Mouse (Mus musculus): ENCODE measurements around the gene Tmem116. TPM values are rescaled to one million over a fixed set of nuclear protein-coding genes. Genes with fewer than 3 reads are reported as not detected.

The Tmem116 gene
- polyA plus RNA-seq, 1 experiment from 2014 or later, result 0.45 TPM

DNA sequence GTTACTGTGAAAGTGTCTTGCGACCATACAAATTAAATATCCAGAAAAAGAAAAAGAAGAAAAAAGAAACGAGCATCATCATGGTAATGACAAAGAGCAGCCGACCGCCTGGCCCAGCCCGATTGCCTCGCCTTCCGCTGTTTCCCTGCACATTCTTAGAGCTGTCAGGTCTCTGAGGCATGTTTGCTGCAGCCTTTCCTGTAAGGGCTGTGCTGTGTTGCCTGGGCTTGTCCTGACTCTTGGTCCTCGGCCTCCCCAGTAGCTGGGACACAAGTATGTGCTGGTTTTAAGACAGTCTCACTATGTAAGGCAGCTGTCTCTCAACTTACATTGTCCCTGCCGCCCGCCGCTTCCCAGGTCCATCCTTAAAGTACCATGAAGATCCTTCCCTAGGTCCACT, 12.9 kb upstream of the Tmem116 start:
- Histone ChIP-seq H3K4me3 (ENCODE audit: low read depth, low read length) (no peak overlapping the region), H3K27me3 (ENCODE audit: control insufficient read depth, insufficient read depth, low read length) (no peaks in the 10 kb centered on the region), H3K4me2 (ENCODE audit: low read depth, low read length) (no peak overlapping the region), H3K36me3 (replicated peaks; ENCODE audit: control insufficient read depth, insufficient read depth, low read depth, low read length) (peaks cover 11% of the 10 kb centered on the region), H3K4me1 (ENCODE audit: control insufficient read depth, insufficient read depth, low read length) (no peaks in the 10 kb centered on the region), H3K9ac (replicated peaks; ENCODE audit: low read length) (no peak overlapping the region), H3K9me3 (replicated peaks; ENCODE audit: control insufficient read depth, low read length) (no peaks in the 10 kb centered on the region), H3K27ac (replicated peaks; ENCODE audit: low read depth, low read length) (no peak overlapping the region)
- no peak for DNase-seq (ENCODE audit: low spot score)
- WGBS, result 95% methylated on average over 11 of the region's 11 CpGs
- ATAC-seq (replicated peaks; ENCODE audit: insufficient number of reproducible peaks, low FRiP score, low TSS enrichment, low read depth), result no peak

DNA sequence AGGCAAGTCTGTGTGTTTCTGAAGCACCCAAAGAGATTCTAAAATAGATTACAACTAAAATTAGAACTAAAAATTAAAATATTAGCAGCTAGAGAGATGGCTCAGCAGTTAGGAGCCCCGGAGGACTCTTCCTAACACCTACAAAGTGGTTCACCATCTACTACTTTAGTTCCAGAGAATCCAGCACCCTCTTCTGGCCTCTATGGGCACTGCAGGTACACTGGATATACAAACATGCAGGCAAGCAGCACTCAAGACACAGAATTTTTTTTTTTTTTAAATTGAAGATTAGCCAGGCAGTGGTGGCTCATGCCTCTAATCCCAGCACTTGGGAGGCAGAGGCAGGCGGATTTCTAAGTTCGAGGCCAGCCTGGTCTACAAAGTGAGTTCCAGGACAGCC, 8.1 kb upstream of the Tmem116 start:
- Histone ChIP-seq H3K36me3 (replicated peaks; ENCODE audit: control insufficient read depth, insufficient read depth, low read depth, low read length) (peaks cover 16% of the 10 kb centered on the region), H3K4me1 (ENCODE audit: control insufficient read depth, insufficient read depth, low read length) (no peaks in the 10 kb centered on the region), H3K27ac (replicated peaks; ENCODE audit: low read depth, low read length) (no peak overlapping the region), H3K27me3 (ENCODE audit: control insufficient read depth, insufficient read depth, low read length) (no peaks in the 10 kb centered on the region), H3K9ac (replicated peaks; ENCODE audit: low read length) (no peak overlapping the region), H3K4me2 (ENCODE audit: low read depth, low read length) (no peak overlapping the region), H3K9me3 (replicated peaks; ENCODE audit: control insufficient read depth, low read length) (no peaks in the 10 kb centered on the region), H3K4me3 (ENCODE audit: low read depth, low read length) (no peak overlapping the region)
- ATAC-seq (replicated peaks; ENCODE audit: insufficient number of reproducible peaks, low FRiP score, low TSS enrichment, low read depth), result no peak
- WGBS, result 88% methylated on average over 3 of the region's 3 CpGs
- DNase-seq (ENCODE audit: low spot score), result peak; percentile 61

DNA sequence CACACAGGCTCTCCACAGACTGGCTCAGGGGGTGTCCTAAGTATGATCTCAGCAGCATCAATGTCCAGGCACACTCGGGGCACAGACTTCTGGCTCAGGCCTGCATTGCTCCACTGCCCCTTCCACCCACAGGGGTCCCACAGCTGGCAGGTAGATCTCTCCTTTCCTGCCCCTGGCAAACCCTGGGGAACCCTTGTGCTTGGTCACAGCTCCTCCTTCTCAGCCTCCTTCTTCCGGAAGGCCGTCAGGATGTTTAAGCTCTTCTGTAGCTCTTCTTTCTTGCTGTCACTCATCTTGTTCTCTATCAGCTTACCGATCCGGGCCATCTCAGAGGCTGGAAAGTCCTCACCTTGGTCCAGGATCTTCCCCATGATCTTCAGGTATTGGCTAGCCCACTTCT, 6.8 kb upstream of the Tmem116 start:
- Histone ChIP-seq H3K9me3 (replicated peaks; ENCODE audit: control insufficient read depth, low read length) (no peaks in the 10 kb centered on the region), H3K9ac (replicated peaks; ENCODE audit: low read length) (no peak overlapping the region), H3K4me3 (ENCODE audit: low read depth, low read length) (no peak overlapping the region), H3K4me1 (ENCODE audit: control insufficient read depth, insufficient read depth, low read length) (no peaks in the 10 kb centered on the region), H3K36me3 (replicated peaks; ENCODE audit: control insufficient read depth, insufficient read depth, low read depth, low read length) (peaks cover 13% of the 10 kb centered on the region), H3K4me2 (ENCODE audit: low read depth, low read length) (no peak overlapping the region), H3K27ac (replicated peaks; ENCODE audit: low read depth, low read length) (no peak overlapping the region), H3K27me3 (ENCODE audit: control insufficient read depth, insufficient read depth, low read length) (no peaks in the 10 kb centered on the region)
- DNase-seq (ENCODE audit: low spot score), result no peak
- ATAC-seq (replicated peaks; ENCODE audit: insufficient number of reproducible peaks, low FRiP score, low TSS enrichment, low read depth), result no peak
- 87% methylated on average over 5 of the region's 5 CpGs for WGBS

DNA sequence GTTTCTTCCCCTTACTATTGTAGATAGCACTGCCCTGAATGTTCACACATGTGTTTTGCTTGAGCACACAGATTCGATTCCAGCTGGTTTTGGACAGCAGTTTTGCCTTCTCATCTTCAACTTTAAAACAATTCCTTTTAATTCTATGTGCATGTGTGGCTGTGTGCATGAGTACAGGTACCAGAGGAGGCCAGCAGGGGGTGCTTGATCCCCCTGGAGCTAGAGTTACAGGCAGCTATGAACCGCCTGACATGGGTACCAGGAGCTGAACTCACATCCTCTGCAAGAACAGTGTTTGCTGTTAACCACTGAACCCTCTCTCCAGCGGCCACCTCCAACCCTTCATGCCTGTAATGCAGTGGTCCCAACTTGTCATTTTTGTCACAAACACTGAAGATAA, 3.2 kb upstream of the Tmem116 start:
- no peaks in the 10 kb centered on the region for H3K4me1 ChIP-seq (ENCODE audit: control insufficient read depth, insufficient read depth, low read length)
- H3K36me3 ChIP-seq (replicated peaks; ENCODE audit: control insufficient read depth, insufficient read depth, low read depth, low read length), result peaks cover 13% of the 10 kb centered on the region
- WGBS, result 86% methylated on average over 3 of the region's 3 CpGs
- ATAC-seq (replicated peaks; ENCODE audit: insufficient number of reproducible peaks, low FRiP score, low TSS enrichment, low read depth) (no peak), DNase-seq (ENCODE audit: low spot score) (no peak)
- no peaks in the 10 kb centered on the region for H3K27me3 ChIP-seq (ENCODE audit: control insufficient read depth, insufficient read depth, low read length)
- H3K4me2 ChIP-seq (ENCODE audit: low read depth, low read length), result no peak overlapping the region
- no peak overlapping the region for H3K9ac ChIP-seq (replicated peaks; ENCODE audit: low read length)
- no peak overlapping the region for H3K27ac ChIP-seq (replicated peaks; ENCODE audit: low read depth, low read length)
- no peaks in the 10 kb centered on the region for H3K9me3 ChIP-seq (replicated peaks; ENCODE audit: control insufficient read depth, low read length)
- H3K4me3 ChIP-seq (ENCODE audit: low read depth, low read length), result no peak overlapping the region

DNA sequence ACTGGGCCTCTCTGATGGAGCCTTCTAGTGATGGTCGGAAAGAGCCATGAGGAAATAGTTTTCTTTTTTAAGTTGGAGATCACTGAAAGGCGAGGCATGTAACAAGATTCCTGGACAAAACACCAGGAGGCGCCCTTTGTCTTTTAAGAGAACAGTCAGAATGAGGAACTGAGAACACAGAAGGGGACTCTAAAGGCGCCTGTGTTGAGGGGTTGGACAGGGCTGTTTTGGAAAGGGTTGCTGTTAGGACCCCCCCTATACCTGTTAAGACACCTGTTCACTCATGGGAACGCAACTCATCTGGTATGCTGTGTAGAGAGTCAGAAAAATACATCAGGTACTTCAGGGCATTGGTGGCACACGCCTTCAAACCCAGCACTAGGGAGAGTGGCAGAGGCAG, 1.7 kb upstream of the Tmem116 start:
- peak; percentile 72 for DNase-seq (ENCODE audit: low spot score)
- Histone ChIP-seq H3K9ac (replicated peaks; ENCODE audit: low read length) (no peak overlapping the region), H3K9me3 (replicated peaks; ENCODE audit: control insufficient read depth, low read length) (no peaks in the 10 kb centered on the region), H3K4me3 (ENCODE audit: low read depth, low read length) (no peak overlapping the region), H3K27ac (replicated peaks; ENCODE audit: low read depth, low read length) (no peak overlapping the region), H3K4me2 (ENCODE audit: low read depth, low read length) (no peak overlapping the region), H3K27me3 (ENCODE audit: control insufficient read depth, insufficient read depth, low read length) (no peaks in the 10 kb centered on the region), H3K36me3 (replicated peaks; ENCODE audit: control insufficient read depth, insufficient read depth, low read depth, low read length) (peaks cover 10% of the 10 kb centered on the region), H3K4me1 (ENCODE audit: control insufficient read depth, insufficient read depth, low read length) (no peaks in the 10 kb centered on the region)
- no peak for ATAC-seq (replicated peaks; ENCODE audit: insufficient number of reproducible peaks, low FRiP score, low TSS enrichment, low read depth)
- 68% methylated on average over 6 of the region's 6 CpGs for WGBS

DNA sequence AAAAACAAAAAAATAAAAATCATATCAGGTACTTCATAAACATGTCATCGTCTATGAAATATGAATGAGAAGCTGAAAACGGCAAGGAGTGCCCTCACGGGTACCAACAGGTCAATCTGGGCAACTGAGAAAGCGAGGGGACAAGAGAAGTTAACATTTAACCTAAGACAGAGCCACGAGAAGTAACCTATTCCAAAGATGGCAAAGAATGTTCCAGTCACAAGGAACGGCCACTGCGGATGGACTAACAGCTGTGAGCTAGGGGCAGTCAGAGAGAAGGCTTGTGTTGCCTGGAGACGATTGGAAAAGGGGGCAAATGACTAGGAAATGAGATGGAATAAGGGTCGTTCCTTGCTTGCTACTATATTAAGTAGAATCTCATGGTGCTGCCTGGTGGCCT, 1.2 kb upstream of the Tmem116 start:
- Histone ChIP-seq H3K36me3 (replicated peaks; ENCODE audit: control insufficient read depth, insufficient read depth, low read depth, low read length) (peaks cover 8% of the 10 kb centered on the region), H3K9ac (replicated peaks; ENCODE audit: low read length) (no peak overlapping the region), H3K4me2 (ENCODE audit: low read depth, low read length) (no peak overlapping the region), H3K4me3 (ENCODE audit: low read depth, low read length) (no peak overlapping the region), H3K27me3 (ENCODE audit: control insufficient read depth, insufficient read depth, low read length) (no peaks in the 10 kb centered on the region), H3K4me1 (ENCODE audit: control insufficient read depth, insufficient read depth, low read length) (no peaks in the 10 kb centered on the region), H3K9me3 (replicated peaks; ENCODE audit: control insufficient read depth, low read length) (no peaks in the 10 kb centered on the region), H3K27ac (replicated peaks; ENCODE audit: low read depth, low read length) (no peak overlapping the region)
- DNase-seq (ENCODE audit: low spot score) (no peak), ATAC-seq (replicated peaks; ENCODE audit: insufficient number of reproducible peaks, low FRiP score, low TSS enrichment, low read depth) (no peak)
- 83% methylated on average over 9 of the region's 9 CpGs for WGBS

DNA sequence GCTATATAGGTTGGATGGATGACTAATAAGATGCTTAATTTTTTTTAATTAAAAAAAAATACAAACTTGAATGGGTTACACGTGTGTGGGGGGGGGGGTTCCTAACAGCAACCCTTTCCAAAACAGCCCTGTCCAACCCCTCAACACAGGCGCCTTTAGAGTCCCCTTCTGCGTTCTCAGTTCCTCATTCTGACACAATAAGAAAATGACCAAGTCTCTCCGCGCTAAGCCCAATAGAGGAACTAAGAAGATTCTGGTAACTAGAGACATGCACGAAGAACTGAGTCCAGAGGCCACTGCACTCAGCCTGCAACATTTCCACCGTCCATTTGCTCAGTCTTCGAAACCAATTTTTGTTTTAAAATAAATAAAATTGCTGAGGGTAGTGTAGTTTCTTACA, 490 bp upstream of the Tmem116 start:
- peaks cover 8% of the 10 kb centered on the region for H3K36me3 ChIP-seq (replicated peaks; ENCODE audit: control insufficient read depth, insufficient read depth, low read depth, low read length)
- peak overlapping the region; percentile 88 for H3K4me3 ChIP-seq (ENCODE audit: low read depth, low read length)
- peak overlapping the region; percentile 92 for H3K9ac ChIP-seq (replicated peaks; ENCODE audit: low read length)
- no peak overlapping the region for H3K27ac ChIP-seq (replicated peaks; ENCODE audit: low read depth, low read length)
- DNase-seq (ENCODE audit: low spot score) (no peak), ATAC-seq (replicated peaks; ENCODE audit: insufficient number of reproducible peaks, low FRiP score, low TSS enrichment, low read depth) (no peak)
- H3K4me1 ChIP-seq (ENCODE audit: control insufficient read depth, insufficient read depth, low read length), result no peaks in the 10 kb centered on the region
- no peaks in the 10 kb centered on the region for H3K9me3 ChIP-seq (replicated peaks; ENCODE audit: control insufficient read depth, low read length)
- H3K4me2 ChIP-seq (ENCODE audit: low read depth, low read length), result peak overlapping the region; percentile 77
- WGBS, result 34% methylated on average over 8 of the region's 8 CpGs
- H3K27me3 ChIP-seq (ENCODE audit: control insufficient read depth, insufficient read depth, low read length), result no peaks in the 10 kb centered on the region

DNA sequence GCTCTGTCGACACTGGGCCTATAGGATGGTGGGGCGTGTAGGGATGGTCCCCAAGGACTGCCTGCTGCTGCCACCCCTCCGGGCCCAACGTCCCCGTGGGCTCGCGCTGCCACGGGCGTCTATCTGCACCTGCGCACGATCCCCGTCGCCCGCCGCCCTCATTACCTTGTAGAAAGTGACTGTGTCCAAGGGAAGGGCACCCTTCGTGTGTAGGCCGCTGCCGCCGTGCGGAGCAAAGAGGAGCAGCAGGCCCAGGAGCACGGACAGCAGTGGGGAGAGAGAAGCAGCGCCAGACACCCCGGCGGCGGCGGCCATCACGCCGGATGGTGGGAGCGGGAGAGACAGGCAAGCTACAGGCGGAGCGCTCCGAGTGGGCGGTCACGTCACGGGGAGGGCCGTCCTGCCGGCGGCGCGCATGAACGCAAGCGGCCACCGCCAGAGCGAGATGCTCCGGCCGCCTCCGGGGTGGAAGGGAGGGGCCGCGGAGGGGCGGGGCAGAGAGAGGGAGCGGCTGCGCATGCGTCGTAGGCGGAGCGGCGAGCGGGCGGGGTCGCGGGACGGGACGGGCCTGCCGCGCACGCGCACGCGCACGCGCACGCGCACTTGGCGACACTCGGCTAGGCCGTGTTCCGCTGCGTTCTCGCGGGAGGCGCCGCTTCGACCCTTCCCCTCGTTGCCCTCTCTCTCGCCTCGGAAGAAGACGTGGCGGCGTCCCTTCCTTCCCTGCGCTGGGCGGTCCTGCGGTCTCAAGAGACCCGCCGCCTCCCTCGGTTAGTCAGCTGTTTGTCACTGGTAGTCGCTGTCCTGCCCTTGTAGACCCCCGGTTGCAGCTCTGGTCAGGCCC, 555 bp downstream of the Tmem116 start, which contains the start of gene Erp29:
TSS of gene Erp29 (minus strand) at position 481 of the 844 bp plus-strand sequence.
- Histone ChIP-seq H3K27ac (replicated peaks; ENCODE audit: low read depth, low read length) (peak within 1 kb of the TSS; percentile 87), H3K4me2 (ENCODE audit: low read depth, low read length) (peak within 1 kb of the TSS; percentile 77), H3K9me3 (replicated peaks; ENCODE audit: control insufficient read depth, low read length) (no peaks in the 10 kb centered on the region), H3K4me1 (ENCODE audit: control insufficient read depth, insufficient read depth, low read length) (no peaks in the 10 kb centered on the region), H3K4me3 (ENCODE audit: low read depth, low read length) (peak within 1 kb of the TSS; percentile 88), H3K9ac (replicated peaks; ENCODE audit: low read length) (peak within 1 kb of the TSS; percentile 92), H3K36me3 (replicated peaks; ENCODE audit: control insufficient read depth, insufficient read depth, low read depth, low read length) (peaks cover 4% of the 10 kb centered on the region; the same call in 1 of the 2 replicates), H3K27me3 (ENCODE audit: control insufficient read depth, insufficient read depth, low read length) (no peaks in the 10 kb centered on the region)
- WGBS, result under 1% methylated on average over 50 of the region's 97 CpGs
- peak; percentile 83 for ATAC-seq (replicated peaks; ENCODE audit: insufficient number of reproducible peaks, low FRiP score, low TSS enrichment, low read depth)
- DNase-seq (ENCODE audit: low spot score), result peak; percentile 97

Measured in embryonic facial prominence, embryonic 11.5 days (tissue).